Mouse (Mus musculus) midbrain, embryonic 14.5 days (tissue): Measurements from ENCODE around the gene Ypel4. TPM values are rescaled to one million over a fixed set of nuclear protein-coding genes. Genes with fewer than 3 reads are reported as not detected.

Experiments used
- ATAC-seq: fragments of 200-750 bp; cut with Nextera tagmentation; 2 replicates; pipeline ENCODE4 v1.8.0; 2017; ENCODE audit warnings: moderate number of reproducible peaks, moderate library complexity; ENCODE audit not compliant: low FRiP score, low TSS enrichment
- DNase-seq: peaks from one replicate; pipeline ENCODE4 v3.0.0-alpha.2; 2015
- H3K27ac ChIP-seq: fragments of 300-500 bp; sonication (generic); replicated peaks from 2 replicates; pipeline ENCODE4 v1.5.1; 2014; ENCODE audit warnings: mild to moderate bottlenecking, low read depth, low read length, moderate library complexity
- H3K27me3 ChIP-seq: fragments of 300-500 bp; sonication (generic); 2 replicates; pipeline ENCODE4 v1.6.1; 2014; ENCODE audit warnings: low read length, control low read depth, mixed read lengths; ENCODE audit not compliant: control insufficient read depth, insufficient read depth
- H3K36me3 ChIP-seq: fragments of 300-500 bp; sonication (generic); 2 replicates; pipeline ENCODE4 v1.6.1; 2014; ENCODE audit warnings: low read length, control low read depth; ENCODE audit not compliant: control insufficient read depth, insufficient read depth
- H3K4me1 ChIP-seq: fragments of 300-500 bp; sonication (generic); 2 replicates; pipeline ENCODE4 v1.6.1; 2014; ENCODE audit warnings: mild to moderate bottlenecking, antibody characterized with exemption, low read length, control low read depth; ENCODE audit not compliant: control insufficient read depth, insufficient read depth
- H3K4me2 ChIP-seq: fragments of 300-500 bp; sonication (generic); 2 replicates; pipeline ENCODE4 v1.6.1; 2014; ENCODE audit warnings: mild to moderate bottlenecking, low read length, moderate library complexity
- H3K4me3 ChIP-seq: fragments of 300-500 bp; sonication (generic); replicated peaks from 2 replicates; pipeline ENCODE4 v1.5.1; 2014; ENCODE audit warnings: low read depth, low read length
- H3K9ac ChIP-seq: fragments of 300-500 bp; sonication (generic); replicated peaks from 2 replicates; pipeline ENCODE4 v1.6.1; 2014; ENCODE audit warnings: mild to moderate bottlenecking, low read length, moderate library complexity
- H3K9me3 ChIP-seq: fragments of 300-500 bp; sonication (generic); 2 replicates; pipeline ENCODE4 v1.6.1; 2016; ENCODE audit warnings: low read length, control low read depth, mixed read lengths; ENCODE audit not compliant: control insufficient read depth
- WGBS: fragments of 180-500 bp; shearing (Covaris S2); extraction: QIAGEN DNeasy Blood & Tissue Kit; methylation state at CpG from one replicate; pipeline ENCODE4 v1.1.7; 2014; 5-methylcytosine and 5-hydroxymethylcytosine counted together
- polyA plus RNA-seq: library from polyadenylated mRNA; unstranded; fragments of >200 nt; fragmentation: Nextera tagmentation; extraction: Ambion mirVana; gene quantifications from 2 replicates; pipeline ENCODE4 v1.2.1, GENCODE M21; 2014

Gene Ypel4
- polyA plus RNA-seq, 1 experiment from 2014 or later, result 23.5 TPM

DNA sequence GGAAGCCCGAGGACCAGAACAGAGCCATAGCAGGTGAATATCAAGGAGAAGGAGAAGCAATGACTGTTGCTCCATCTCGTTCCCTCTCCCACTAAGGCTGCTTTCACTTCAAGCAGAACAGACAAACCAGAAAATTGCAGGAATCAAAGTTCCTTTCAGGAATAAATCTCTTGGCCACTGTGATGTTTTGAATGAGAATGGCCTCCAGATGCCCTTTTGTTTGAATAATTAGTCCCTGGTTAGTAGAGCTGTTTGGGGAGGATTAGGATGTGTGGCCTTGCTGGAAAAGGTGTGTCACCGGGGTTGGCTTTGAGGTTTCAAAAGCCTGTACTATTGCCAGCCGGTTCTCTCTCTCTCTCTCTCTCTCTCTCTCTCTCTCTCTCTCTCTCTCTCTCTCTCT is 28.4 kb downstream of the Ypel4 start:
- H3K9ac ChIP-seq, result no peak overlapping the region
- no peaks in the 10 kb centered on the region for H3K9me3 ChIP-seq
- DNase-seq, result no peak
- H3K4me3 ChIP-seq, result no peak overlapping the region
- 23% methylated on average over 4 of the region's 4 CpGs for WGBS
- no peaks in the 10 kb centered on the region for H3K4me1 ChIP-seq
- no peak overlapping the region for H3K4me2 ChIP-seq
- H3K36me3 ChIP-seq, result 0 out of 2 replicates have a peak, but pooled peaks cover 6% of the 10 kb centered on the region
- no peak overlapping the region for H3K27ac ChIP-seq
- no peak for ATAC-seq
- H3K27me3 ChIP-seq, result no peaks in the 10 kb centered on the region

DNA sequence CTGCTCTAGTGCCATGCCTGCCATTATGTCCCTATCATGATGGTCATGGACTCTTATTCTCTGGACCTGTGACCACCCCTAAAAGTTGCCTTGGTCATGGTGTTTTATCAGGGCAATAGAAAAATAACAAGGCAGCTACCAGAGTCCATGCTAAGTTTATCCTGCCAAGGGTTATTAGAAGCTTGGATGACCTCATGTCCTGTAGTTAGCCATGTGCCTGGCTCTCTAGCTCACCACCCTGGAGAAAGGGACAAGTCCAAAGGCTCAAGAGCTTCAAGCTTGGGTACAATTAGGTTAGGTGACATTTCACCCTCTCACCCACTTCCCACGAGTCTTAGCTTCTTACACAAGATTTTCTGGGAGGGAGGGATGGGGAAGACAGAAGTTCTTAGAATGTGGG is 29.0 kb downstream of the Ypel4 start:
- Histone ChIP-seq H3K4me1 (no peaks in the 10 kb centered on the region), H3K27me3 (no peaks in the 10 kb centered on the region), H3K36me3 (0 out of 2 replicates have a peak, but pooled peaks cover 6% of the 10 kb centered on the region), H3K4me3 (no peak overlapping the region), H3K9ac (no peak overlapping the region), H3K9me3 (no peaks in the 10 kb centered on the region), H3K4me2 (no peak overlapping the region), H3K27ac (no peak overlapping the region)
- DNase-seq (no peak), ATAC-seq (no peak)
- 57% methylated on average over 1 of the region's 1 CpGs for WGBS

DNA sequence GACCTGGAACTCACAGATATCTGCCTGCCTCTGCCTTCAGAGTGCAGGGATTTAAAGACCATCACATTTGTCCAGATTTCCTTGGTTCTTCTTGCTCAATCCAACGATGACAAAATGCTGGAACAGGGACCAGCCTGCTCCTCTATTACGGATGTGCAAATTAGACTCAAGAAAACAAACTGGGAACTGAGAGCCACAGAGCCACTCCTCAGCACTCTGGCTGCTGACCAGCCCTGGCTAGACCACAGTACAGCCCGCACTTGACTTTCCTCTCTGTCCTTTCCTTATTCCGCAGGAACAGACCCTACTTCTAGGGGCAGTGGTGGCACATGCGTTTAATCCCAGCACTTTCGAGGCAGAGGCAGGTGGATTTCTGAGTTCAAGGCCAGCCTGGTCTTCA is 36.6 kb downstream of the Ypel4 start:
- no peak overlapping the region for H3K27ac ChIP-seq
- no peak for ATAC-seq
- no peak overlapping the region for H3K4me3 ChIP-seq
- H3K4me2 ChIP-seq, result no peak overlapping the region
- 0 out of 2 replicates have a peak, but pooled peaks cover 4% of the 10 kb centered on the region for H3K36me3 ChIP-seq
- peaks cover 11% of the 10 kb centered on the region for H3K4me1 ChIP-seq
- H3K9ac ChIP-seq, result no peak overlapping the region
- DNase-seq, result no peak
- H3K9me3 ChIP-seq, result no peaks in the 10 kb centered on the region
- no peaks in the 10 kb centered on the region for H3K27me3 ChIP-seq
- 80% methylated on average over 6 of the region's 6 CpGs for WGBS

DNA sequence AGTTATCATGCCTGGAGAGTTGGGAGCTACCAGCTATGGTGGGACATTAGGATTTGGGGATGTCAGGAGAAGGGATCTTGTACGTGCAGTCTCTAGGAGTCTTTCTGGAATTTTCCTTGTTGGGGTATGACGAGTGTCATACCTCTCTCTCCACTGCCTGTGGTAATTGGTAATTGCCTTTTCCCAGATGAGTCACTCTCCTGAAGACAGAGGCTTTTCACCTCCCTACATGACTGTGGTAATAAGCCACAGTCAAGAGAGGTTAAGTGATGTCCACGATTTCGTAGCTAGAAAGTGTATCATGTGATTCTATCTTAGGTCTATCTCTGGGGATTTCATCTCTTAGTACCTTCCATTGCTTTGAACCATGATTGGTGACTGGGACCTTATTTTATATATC is 38.6 kb downstream of the Ypel4 start:
- no peaks in the 10 kb centered on the region for H3K36me3 ChIP-seq
- H3K4me2 ChIP-seq, result no peak overlapping the region
- no peak for DNase-seq
- H3K27ac ChIP-seq, result no peak overlapping the region
- 92% methylated on average over 4 of the region's 4 CpGs for WGBS
- no peaks in the 10 kb centered on the region for H3K27me3 ChIP-seq
- peaks cover 11% of the 10 kb centered on the region for H3K4me1 ChIP-seq
- H3K9me3 ChIP-seq, result no peaks in the 10 kb centered on the region
- no peak for ATAC-seq
- no peak overlapping the region for H3K9ac ChIP-seq
- H3K4me3 ChIP-seq, result no peak overlapping the region

DNA sequence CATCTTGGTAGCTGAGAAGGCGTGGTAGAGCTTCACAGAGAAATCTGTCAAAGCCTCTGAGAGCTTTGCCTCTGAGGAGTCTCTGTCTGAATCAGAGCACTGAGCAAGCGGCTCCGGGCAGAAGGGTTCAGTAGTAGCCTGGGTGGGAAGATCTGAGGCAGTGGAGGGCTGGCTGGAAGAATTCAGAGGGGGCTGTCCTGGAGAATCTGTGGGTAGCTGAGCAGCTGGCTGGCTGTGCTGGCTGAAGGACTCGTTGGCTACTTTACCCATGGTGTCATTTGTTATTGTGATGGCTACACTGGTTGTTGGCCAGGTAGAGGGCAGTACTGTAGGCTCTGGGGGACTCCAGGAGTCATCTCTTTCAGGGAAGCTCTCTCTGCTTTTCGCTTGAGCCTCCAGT is 39.3 kb downstream of the Ypel4 start:
- H3K27me3 ChIP-seq, result no peaks in the 10 kb centered on the region
- WGBS, result 87% methylated on average over 5 of the region's 5 CpGs
- H3K27ac ChIP-seq, result no peak overlapping the region
- no peak overlapping the region for H3K4me3 ChIP-seq
- H3K4me1 ChIP-seq, result peaks cover 11% of the 10 kb centered on the region
- H3K9me3 ChIP-seq, result no peaks in the 10 kb centered on the region
- H3K9ac ChIP-seq, result no peak overlapping the region
- ATAC-seq, result no peak
- DNase-seq, result no peak
- no peak overlapping the region for H3K4me2 ChIP-seq
- no peaks in the 10 kb centered on the region for H3K36me3 ChIP-seq

DNA sequence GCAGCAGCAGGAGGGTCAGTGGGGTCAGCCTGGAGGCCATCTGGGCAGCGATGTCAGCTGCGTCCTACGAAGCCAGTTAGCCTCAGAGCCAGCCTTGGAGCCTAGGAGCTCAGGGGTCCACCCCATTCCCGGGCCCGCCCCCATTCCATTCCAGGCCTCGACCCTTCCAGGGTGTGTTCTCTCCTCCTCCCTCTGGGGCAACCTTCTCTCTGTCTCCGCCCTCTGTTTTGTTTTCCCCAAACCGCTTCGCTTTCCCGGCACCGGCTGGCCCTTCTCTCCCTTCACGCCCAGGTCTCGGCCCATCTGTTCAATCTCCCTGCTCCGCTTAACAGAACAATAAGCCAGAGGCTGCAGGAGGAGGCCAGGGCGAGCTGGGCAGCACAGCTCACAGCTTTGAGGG is 40.9 kb downstream of the Ypel4 start:
- peak; percentile 71 for DNase-seq
- no peaks in the 10 kb centered on the region for H3K27me3 ChIP-seq
- H3K9me3 ChIP-seq, result no peaks in the 10 kb centered on the region
- H3K4me3 ChIP-seq, result peak overlapping the region; percentile 28
- peak overlapping the region; percentile 62 for H3K9ac ChIP-seq
- peak; percentile 85 for ATAC-seq
- peak overlapping the region; percentile 57 for H3K4me2 ChIP-seq
- H3K27ac ChIP-seq, result peak overlapping the region; percentile 74
- under 1% methylated on average over 15 of the region's 15 CpGs for WGBS
- no peaks in the 10 kb centered on the region for H3K36me3 ChIP-seq
- H3K4me1 ChIP-seq, result peaks cover 11% of the 10 kb centered on the region

DNA sequence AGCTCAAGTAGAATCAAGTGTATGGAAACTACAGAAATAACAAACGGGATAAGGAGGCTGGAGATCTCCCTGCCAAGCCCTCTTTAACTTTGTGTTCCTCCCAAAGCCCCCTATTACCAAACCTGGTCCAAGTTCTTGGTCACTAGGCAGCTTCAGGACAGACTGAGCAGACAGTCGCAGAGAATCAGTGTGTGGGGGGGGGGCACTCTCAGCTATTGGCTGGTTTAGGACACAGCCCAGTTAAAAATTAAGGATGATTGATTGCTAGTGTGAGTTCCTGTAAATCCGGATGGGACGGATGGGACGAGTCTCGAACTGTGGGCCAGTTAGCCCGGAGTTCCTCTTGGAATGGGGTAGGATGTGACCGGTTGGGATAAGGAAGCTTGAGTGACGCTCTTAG is 41.4 kb downstream of the Ypel4 start, which contains the start of gene Serping1:
Gene Serping1, minus strand, starts transcription at position 204 of the 400 bp plus-strand sequence.
- H3K4me3 ChIP-seq, result peak within 1 kb of the TSS; percentile 28
- no peaks in the 10 kb centered on the region for H3K27me3 ChIP-seq
- peak within 1 kb of the TSS; percentile 62 for H3K9ac ChIP-seq
- peak within 1 kb of the TSS; percentile 57 for H3K4me2 ChIP-seq
- H3K9me3 ChIP-seq, result no peaks in the 10 kb centered on the region
- H3K27ac ChIP-seq, result peak within 1 kb of the TSS; percentile 74
- peaks cover 11% of the 10 kb centered on the region for H3K4me1 ChIP-seq
- WGBS, result 65% methylated on average over 9 of the region's 9 CpGs
- no peaks in the 10 kb centered on the region for H3K36me3 ChIP-seq
- DNase-seq (peak; percentile 11), ATAC-seq (no peak)

DNA sequence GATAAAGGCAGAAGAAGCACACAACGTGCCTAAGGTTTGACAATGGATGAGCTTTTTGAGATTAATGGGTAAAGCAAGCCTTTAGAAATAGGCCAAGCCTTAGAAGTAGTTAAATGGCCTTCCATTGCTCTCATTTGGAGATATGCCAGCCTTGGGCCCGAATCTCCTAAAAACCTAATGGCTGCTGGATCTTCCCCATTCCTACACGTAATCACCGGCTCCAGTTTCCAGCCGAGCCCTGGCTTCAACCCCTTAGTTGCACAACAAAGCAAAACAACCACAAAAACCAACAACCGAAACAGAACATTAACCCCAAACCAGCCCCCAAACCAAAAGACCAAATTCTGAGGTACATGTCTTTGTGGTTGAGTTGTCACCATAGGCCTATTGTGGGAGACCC is 41.8 kb downstream of the Ypel4 start:
- DNase-seq (no peak), ATAC-seq (no peak)
- H3K36me3 ChIP-seq, result no peaks in the 10 kb centered on the region
- no peak overlapping the region for H3K4me2 ChIP-seq
- no peak overlapping the region for H3K4me3 ChIP-seq
- H3K9ac ChIP-seq, result no peak overlapping the region
- H3K27me3 ChIP-seq, result no peaks in the 10 kb centered on the region
- peaks cover 11% of the 10 kb centered on the region for H3K4me1 ChIP-seq
- 81% methylated on average over 6 of the region's 6 CpGs for WGBS
- no peak overlapping the region for H3K27ac ChIP-seq
- H3K9me3 ChIP-seq, result no peaks in the 10 kb centered on the region

DNA sequence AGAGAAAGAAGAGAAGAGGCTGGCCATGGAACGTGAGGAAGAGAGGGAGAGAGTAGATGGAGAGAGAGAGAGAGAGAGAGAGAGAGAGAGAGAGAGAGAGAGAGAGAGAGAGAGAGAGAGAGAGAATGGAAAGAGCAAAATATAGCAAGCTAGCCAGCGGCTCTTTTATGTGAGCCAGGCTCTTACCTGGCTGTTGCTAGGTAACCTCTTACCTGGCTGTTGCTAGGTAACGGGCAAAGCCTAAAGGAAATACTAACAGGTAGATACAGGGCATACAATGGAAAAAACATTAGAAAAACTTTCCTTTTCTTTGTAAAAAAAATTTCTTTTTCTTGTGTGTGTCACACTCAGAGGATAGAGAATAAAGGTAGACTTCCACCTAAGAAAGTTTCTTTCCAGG is 43.8 kb downstream of the Ypel4 start:
- DNase-seq (peak; percentile 53), ATAC-seq (no peak)
- no peak overlapping the region for H3K4me3 ChIP-seq
- H3K27me3 ChIP-seq, result no peaks in the 10 kb centered on the region
- H3K9ac ChIP-seq, result no peak overlapping the region
- H3K36me3 ChIP-seq, result no peaks in the 10 kb centered on the region
- peak overlapping the region; percentile 62; the same call in 1 of the 2 replicates for H3K27ac ChIP-seq
- 51% methylated on average over 3 of the region's 3 CpGs for WGBS
- no peaks in the 10 kb centered on the region for H3K9me3 ChIP-seq
- peaks cover 11% of the 10 kb centered on the region for H3K4me1 ChIP-seq
- H3K4me2 ChIP-seq, result no peak overlapping the region
